Mouse (Mus musculus): ENCODE results near the gene Lmna.
A peak's percentile ranks its signal among the peaks of the same experiment; 100 is the strongest.

The Lmna gene

DNA sequence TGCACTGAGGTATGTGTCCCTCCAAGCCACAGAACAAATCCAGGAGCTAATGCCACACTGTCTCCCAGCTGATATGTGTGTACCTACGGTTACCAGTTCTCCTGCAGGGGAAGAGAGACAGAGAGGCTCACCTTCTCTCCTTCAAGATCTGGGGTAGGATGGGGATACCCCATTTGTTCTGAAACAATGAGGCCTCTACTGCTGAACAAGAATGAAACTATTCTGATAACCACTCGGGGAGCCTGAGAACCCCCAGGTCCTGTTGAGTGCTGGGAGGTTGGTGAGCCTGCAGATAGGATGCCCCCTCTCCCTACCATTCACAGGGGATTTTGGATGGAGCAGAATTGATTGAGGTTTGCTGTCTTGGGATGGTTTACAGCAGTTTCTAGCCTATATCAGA lies 10.3 kb upstream of the Lmna start:
- DNase-seq (ENCODE audit: low spot score) = no peak

DNA sequence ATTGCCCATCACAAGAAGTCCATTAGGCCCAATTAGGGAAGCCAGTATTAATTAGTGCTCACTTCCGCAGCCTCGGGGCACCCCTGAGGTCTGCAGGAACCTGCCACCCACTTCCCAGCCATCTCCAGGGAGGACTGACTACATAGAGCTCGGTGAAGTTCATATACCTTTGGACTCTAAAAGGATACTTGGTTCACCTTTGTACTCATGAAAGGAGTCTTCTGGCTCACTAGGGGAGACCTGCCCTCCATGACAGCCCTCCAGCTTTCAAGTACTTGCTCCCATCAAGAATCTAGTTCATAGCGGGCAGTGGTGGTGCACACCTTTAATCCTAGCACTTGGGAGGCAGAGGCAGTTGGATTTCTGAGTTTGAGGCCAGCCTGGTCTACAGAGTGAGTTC lies 8.7 kb upstream of the Lmna start:
- no peak for DNase-seq (ENCODE audit: low spot score)

DNA sequence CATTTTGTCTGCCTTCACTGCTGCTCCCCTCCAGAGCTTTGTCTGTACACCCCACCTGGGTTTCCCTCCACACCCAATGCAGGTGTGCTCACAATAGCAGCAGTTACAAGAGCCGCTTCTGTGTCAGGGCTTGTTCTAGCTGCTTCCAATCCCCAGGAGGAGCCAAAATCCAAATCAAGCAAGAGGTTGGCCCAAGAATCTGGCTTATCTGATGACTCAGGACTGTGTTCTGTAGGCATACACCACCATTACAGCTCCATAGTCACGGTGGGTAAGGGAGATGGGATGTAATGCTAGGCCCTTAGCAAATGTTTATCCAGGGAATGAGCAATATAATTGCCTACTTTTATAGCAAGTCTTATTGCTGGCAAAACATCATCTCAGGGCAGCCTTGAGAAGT lies 6.7 kb upstream of the Lmna start:
- no peak for DNase-seq (ENCODE audit: low spot score)

DNA sequence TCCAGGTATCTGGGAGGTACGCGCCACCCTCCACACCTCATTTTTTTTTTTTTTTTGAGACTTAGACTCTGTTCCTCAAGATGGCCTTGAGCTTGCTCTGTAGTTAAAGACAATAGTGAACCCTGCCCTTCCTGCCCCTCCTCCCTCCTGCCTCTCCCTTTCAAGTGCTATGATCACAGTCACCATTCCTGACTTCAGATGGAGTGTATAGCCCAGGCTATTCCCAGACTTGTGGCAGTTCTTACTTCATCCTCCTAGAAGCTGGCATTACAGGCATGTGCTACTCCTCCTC lies 5.3 kb upstream of the Lmna start:
- no peak for DNase-seq (ENCODE audit: low spot score)

DNA sequence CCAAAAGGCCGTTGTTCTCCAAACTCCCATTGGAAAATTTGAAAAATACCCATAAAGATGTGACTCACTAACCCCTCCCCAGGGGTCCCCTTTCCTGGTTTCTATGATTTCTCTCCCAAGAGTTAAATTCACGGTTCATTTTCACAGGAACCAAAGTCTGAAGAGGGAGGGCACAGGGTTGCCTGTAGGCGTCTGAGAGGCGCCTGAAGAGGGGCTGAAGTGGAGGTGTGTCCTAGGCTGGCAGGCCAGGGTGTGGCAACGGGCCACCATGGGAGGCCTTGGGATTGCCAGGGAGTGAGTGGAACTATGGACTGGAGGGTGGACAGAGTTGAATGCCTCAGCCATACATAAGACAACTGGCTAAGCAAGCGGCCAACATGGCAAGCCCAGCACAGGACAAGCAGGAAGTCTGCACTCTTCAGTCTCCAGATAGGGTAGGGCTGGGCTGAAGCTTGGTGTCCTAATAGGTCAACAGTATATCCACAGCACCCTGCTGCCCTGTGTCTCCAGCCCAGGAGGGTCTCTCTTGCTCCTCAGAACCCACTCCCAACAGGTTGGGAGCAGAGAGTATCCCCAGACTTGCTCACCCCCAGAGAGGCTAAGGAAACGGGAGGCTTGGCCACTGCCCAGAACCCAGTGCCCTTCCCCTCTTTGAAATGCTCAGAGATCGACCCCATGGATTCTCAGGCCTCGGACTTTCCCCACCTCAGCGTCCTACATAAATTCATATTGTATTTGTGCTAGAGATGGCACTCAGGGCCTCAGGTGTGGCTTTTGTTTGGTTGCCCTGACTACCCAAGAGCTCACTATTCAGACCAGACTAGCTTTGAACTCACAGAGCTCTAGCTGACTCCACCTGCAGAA lies 4.7 kb upstream of the Lmna start:
- no peak for DNase-seq (ENCODE audit: low spot score)

DNA sequence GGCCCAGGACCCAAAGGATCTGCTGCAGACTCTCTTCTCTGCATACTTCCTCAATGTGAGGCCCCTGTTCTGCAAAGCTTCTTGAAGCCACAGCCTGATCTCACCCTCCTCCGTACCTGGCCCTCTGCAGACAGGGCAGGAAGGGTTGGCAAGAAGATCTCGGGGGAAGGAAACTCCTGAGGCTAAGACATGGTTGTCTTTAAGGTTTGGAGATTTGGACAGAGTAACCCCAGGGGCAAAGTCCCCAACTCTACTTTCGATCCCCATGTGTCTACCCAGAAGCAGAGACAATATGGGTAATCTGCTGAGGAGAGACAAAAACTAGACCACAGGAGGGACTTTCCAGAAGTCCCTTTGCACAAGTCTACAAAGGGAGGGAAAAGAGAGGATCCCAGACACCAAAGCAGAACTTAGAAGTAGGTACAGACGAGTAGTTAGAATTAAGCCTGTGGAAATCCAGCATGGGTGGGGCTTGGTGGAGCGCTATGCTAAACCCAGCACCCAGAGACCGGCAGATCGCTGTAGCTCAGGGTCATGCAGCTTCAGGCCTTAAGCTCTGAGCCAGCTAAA lies 3.9 kb upstream of the Lmna start:
- no peak for DNase-seq (ENCODE audit: low spot score)

DNA sequence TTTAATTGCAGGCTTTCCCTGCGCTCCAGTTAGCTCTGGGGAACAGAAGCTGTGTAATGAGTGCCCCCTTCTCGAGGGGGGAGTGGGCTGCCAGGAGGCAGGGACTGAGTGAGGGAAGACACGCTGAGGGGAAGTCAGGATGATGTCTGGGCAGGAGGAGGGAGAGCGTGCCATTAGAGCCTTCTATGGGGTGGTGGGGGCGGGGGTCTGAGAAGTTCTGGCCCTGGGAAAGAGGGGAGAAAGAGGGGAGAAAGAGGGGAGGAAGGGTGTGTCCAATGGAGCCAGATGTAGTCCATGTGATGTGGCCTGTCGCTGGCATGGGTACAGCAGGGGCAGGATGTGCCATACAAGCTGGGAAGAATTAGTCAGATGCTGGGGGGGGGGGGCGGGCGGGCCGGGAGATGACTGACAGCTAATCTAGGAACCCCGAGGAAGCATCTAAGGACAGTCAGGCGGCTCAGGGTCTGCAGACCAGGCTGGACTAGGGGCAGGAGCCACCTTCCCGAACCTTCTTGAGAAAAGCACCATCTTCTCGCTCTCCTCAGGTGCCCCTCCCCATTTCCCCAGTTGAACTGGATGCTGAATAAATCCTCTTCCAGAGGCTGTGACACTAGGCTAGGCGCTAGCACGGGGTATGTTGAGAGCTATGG lies 3.3 kb upstream of the Lmna start:
- no peak for DNase-seq (ENCODE audit: low spot score)

DNA sequence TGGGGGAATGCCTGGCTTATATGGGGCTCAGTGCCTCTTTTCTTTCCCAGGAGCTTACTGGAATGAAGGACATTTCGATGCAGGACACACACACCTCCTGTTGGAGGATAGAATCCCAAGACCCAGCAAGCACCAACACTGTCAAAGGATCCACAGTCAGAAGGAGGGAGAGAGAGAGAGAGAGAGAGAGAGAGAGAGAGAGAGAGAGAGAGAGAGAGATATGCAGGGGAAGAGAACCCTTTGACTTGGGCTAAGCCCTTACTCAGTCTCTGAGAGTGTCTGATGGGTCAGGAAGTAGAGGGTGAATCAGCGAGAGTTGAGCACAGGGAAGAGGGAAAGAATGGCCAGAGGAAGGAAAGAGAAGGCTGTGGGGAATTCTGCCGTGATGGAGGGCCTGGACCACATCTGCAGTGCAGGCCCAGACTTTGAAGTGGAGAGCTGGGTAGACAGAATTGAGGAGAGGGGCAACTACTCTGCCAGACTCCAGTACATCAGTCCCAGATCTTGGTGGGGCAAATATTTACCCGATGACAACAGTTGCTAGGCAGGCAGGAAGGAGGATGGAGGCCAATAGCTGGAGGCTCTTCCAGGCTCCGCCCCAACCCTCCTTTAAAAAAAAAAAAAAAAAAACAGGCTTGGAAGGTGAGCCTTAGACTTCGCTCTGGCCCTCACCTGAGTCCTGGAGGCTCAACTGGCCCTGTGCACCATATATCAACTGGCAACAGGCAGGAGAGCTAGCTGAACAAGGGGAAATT lies 2.6 kb upstream of the Lmna start:
- DNase-seq (ENCODE audit: low spot score) = no peak

DNA sequence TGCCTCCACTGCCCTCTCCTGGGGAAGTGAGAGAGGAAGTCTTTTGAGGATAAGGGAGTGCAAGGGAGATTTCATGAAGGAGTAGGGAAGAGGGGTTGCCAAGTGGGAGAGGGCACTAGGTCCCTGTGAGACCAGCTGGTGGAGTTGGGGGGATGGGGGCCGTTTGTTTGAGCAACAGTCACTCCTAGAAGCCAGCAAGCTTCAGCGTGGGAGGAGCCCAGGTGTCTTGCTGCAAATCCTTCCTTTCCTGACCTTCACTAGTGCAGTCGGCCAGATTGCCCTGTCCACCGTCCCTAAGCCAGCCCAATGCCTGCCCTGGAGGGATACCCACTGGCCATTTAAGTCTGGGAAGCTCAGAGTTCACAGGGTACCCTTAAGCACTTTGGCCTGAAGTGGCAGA lies 1.8 kb upstream of the Lmna start:
- DNase-seq (ENCODE audit: low spot score) = no peak

DNA sequence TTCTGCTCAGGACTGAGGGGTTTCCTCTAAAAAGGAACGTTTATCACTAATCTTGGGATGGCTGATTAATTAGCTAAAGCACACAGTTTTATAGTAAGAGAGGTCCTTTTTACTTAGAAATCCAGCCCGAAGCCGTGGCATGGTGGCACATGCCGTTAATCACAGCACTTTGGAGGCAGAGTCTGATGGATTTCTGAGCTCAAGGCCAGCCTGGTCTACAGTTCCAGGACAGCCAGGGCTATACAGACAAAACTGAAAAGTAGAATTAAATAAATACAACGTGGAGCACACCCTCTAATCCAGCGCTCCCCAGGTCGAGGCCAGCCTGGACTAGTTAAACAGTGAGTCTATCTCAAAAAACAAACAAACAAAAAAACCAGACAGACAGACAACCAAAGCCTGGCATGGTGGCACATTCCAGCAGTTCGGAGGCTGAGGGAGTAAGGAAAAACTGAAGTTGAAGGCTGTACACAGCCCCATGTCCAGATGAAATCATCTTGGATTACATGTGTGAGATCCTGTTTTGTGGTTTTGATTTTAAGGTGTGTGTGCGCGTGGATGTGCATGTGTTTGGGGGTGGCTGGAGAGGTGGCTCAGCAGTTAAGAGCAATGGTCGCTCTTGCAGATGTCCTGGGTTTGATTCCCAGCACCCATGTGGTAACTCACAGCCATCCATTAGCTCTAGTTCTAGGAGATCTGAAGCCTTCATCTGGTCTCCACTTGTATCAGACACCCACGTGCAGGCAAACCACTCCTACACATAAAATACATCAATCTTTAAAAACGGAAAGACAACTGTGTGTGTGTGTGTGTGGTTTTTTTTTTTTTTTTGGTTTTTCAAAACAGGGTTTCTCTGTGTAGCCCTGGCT lies 899 bp upstream of the Lmna start:
- DNase-seq (ENCODE audit: low spot score) = no peak

DNA sequence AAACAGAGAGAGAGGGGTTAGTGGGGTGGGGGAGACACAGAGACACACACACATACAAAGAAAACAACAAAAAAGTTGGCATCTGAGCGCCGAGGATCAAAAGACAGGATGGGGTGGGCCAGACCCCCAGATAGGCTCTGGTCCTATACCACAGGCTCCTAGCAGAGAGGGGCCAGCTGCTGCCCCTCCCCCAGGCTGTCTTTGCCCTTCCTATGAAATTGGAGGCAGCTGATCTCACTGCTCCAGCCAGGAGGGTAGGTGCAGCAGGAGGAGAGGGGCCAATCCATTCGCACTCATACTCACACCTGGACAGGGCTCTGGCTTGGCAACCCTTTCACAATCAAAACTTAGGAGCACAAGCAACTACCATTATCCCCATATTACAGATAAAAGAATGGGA lies 506 bp downstream of the Lmna start:
- DNase-seq (ENCODE audit: low spot score) = no peak

DNA sequence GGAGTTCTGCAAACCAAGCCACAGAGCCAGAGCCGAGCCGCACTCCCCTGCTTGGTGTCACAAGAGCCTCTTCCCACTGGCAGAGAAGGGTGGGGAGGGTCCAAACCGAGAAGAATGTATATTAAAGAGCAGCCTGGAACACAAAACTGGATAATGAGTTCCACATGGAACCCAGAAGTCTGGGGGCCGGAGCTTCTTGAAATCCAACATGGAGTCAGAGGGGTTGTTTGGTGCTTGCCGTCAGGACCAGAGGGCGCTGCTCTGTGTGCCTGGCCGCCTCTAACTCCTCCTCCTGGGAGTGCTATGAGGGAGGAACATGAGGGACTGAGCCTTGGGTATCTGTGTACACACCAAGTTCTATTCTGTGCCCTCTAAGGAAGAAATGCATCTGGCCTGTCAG lies 4.0 kb downstream of the Lmna start:
- DNase-seq (ENCODE audit: low spot score) = no peak

DNA sequence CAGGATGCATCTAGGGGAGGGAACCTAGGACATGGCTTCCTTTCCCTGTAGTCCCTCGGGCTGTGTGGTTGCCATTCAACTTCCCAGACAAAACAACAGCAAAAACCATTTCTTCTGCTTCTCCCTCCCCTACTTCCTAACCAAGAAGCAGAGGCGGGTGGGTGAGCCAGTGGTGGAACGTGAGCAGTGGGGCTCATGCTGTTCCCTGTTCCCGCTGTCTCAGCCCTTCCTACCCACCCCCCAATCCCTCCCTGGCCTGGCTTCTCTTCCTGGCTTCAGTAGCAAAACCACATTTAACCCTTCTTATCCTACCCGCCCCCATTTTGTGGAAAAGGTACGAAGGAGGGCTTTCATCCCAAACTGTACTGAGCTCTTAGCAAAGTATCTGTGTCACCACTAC lies 4.7 kb downstream of the Lmna start:
- DNase-seq (ENCODE audit: low spot score) = no peak

DNA sequence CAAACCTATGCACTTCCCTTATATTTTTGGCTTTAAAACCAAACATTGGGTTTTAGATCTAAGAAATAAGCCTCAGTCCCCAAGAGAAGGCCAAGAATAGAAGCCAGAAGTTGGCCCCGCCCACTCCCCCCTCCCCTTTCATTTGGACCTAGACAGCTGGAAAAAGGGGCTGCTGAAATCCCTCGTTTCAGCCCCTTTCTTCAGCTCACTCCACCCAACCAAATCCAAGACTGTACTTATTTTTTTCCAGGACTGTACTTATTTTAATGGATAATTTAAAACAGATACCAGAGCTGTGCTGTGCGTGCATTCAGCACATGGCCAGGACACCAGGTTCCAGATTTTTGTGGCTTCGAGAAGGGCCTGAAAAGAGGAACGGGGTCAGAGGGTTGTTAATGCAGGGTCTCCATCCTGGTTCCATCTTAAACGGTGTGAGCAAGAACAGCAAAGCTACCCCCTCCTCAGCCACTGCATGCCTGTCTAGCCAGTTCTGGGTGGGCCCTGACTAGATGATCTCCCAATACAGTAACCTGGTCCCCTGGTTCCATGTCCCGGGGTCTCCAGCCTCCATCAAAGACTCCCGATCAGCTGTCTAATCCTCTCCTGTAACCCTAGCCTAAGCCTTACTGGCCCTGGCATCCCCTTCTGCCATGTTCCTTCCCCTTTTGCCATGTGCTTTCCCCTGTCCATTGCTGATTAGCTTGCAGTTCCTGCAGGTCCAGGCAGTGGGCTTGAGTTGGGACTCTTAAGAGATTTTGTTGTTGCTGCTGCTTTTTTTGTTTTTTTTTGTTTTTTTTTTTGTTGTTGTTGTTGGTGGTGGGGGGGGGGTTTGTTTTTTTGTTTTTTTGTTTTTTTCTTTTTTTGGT lies 5.6 kb downstream of the Lmna start:
- DNase-seq (ENCODE audit: low spot score) = no peak

DNA sequence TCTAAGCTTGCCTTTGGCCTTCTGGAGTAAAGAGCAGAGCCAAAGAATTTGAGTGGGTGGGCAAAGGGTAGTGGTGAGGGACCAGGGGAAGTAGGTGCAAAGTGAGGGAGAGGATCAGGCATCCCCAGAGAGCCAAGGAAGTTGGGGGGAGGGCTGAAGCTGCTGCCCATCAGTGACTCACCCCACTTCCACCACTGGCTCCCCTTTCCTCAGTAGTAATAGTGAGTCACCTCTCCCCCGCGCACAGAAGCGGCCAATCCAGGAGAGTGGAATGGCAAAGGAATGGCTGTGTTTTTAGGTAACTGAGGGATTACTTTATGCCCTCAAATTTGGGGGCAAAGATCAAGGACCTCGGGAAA lies 6.3 kb downstream of the Lmna start:
- DNase-seq (ENCODE audit: low spot score) = no peak

DNA sequence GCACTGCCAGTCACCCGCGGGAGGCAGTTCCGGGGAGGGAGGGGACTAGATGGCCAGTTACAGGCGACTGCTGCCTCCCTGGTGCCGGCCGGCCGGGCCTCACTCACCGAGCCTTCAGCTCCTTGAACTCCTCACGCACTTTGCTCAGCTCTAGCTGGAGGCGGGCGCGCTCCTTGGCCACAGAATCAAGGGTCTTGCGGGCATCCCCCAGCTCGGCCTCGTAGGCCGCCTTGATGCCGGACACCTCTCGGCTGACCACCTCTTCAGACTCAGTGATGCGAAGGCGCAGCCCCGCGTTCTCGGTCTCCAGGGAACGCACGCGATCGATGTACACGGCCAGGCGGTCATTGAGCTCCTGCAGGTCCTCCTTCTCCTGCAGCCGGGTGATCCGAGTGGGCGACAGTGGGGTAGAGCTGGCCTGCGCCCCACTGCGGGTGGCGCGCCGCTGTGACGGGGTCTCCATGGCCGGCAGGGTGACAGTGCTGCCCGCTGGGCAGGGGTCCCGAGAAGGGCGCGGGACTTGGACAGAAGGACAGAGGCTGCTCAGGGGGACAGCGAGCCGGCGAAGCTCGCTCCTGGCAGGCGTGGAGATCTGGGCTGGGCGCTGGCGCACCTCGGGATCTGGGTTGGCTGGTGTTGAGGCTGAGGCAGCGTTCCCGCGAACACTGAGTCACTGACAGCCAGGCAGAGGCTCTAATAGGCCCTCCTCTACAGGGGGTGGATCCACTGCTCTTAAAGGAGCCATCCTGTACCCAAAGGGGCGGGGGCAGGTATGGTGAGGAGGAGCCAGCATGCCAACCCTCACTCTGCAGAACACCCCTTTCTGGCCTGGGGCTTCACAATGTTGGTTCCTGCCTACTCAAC lies 6.9 kb downstream of the Lmna start:
- DNase-seq (ENCODE audit: low spot score) = peak; percentile 69

DNA sequence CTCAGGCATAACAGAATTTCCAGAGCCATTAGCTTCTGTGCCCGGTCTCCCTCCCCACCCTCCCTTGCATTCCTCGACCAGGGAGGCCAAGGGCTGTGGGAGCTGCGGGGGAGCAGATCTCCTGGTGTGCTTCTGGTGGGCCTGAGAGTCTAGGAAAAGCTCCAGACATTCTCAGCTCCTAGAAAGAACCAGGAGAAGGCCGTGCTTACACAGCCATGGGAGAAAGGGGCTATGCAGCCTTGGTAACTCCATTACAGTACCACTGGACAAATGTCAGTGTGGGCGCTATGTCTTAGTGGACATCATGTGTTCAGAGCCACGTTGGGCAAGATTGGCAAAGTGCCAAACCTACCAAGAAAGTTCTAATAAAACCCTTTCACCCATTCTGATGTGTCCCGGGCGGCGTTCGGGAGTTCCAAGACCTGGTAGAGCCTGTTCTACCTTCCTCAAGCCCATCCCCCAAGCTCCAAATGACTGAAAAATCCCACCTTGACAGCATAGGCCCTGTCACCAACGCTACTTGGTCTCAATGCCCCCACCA lies 7.7 kb downstream of the Lmna start:
- DNase-seq (ENCODE audit: low spot score) = no peak

DNA sequence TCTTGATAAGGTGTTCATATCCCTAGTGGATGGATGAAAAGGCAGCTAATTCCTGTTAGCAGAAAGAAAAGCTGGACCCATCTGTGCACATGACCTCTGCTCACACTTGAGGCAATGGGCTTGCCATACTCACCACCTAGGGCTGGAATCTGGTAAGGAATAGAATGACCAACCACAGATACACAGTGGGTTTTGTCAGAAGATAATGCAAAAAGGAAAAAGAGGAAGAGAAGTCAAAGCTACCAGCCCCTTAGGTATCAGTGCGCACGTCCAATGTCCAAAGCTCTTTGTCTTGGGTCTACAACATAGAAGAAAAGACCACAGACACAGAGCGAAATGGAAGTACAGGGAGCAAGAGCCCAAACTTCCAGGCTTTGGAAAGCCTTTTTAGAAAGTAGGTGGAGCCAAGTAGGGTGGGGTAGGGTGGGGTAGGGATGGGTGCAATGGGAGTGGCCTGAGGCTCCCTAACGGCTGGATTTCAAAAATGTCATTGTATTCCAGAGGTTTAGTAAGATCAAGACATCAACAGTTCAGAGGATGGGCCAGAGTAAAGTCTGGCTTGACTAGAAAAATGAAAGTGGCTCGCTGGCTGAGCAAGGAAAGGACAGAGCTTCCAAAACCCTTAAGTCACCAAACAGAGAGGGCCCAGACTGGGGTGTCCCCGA lies 8.3 kb downstream of the Lmna start:
- DNase-seq (ENCODE audit: low spot score) = no peak

DNA sequence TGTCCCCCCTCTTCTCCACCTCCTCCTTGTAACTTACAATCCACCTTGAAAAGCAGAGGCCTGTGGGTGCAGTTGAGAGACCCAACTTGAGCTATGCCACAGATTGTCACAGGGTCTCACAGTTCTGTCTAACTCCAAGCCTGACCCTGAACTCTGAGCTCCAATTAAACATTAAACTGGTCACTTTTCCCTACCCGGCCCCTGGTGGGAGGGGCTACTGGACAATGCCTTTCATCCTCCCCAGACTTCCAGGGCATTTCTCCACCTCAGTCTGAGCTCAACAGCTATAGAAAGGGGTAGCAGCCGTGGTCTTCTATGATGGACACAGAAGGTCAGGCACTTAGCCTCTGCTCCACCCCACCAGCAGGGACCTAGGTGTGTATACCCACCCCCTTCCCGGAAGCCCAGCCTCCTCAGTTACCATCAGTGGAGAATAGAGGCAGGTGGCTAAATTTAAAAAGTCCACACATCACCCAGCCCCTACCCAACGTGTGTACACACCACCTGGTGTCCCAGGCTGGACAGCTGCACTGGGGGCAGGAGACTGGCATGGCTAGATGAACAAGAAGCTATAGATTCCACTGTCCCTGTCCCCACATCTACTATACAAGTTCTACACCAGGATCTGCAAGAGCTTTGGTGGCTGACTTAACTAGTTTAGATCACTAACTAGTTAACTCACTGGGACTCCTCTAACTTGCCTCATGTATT lies 8.9 kb downstream of the Lmna start:
- DNase-seq (ENCODE audit: low spot score) = no peak

Measured in retina, embryonic 14.5 days (tissue).